Mouse (Mus musculus) lung, embryonic 14.5 days (tissue): Measurements from ENCODE around the gene Ltf. TPM values are rescaled to one million over a fixed set of nuclear protein-coding genes. Genes with fewer than 3 reads are reported as not detected.

Experiments
- ATAC-seq: fragments of 200-750 bp; cut with Nextera tagmentation; 2 replicates; pipeline ENCODE4 v1.8.0; 2017; ENCODE audit warnings: mild to moderate bottlenecking, moderate TSS enrichment, moderate library complexity; ENCODE audit not compliant: insufficient read depth
- DNase-seq: peaks from one replicate; pipeline ENCODE4 v3.0.0-alpha.2; 2015
- H3K27ac ChIP-seq: fragments of 300-500 bp; sonication (generic); 2 replicates; pipeline ENCODE4 v1.5.1; 2014; ENCODE audit warnings: low read depth, mild to moderate bottlenecking, moderate library complexity
- H3K27me3 ChIP-seq: fragments of 300-500 bp; sonication (generic); 2 replicates; pipeline ENCODE4 v1.6.1; 2014; ENCODE audit warnings: low read length, control low read depth; ENCODE audit not compliant: insufficient read depth
- H3K36me3 ChIP-seq: fragments of 300-500 bp; sonication (generic); 2 replicates; pipeline ENCODE4 v1.6.1; 2014; ENCODE audit warnings: control low read depth; ENCODE audit not compliant: insufficient read depth
- H3K4me1 ChIP-seq: fragments of 300-500 bp; sonication (generic); 2 replicates; pipeline ENCODE4 v1.6.1; 2014; ENCODE audit warnings: antibody characterized with exemption, control low read depth; ENCODE audit not compliant: insufficient read depth
- H3K4me2 ChIP-seq: fragments of 300-500 bp; sonication (generic); 2 replicates; pipeline ENCODE4 v1.6.1; 2014; ENCODE audit warnings: mild to moderate bottlenecking
- H3K4me3 ChIP-seq: fragments of 300-500 bp; sonication (generic); 2 replicates; pipeline ENCODE4 v1.5.1; 2014; ENCODE audit warnings: low read depth, low read length
- H3K9ac ChIP-seq: fragments of 300-500 bp; sonication (generic); 2 replicates; pipeline ENCODE4 v1.6.1; 2014
- H3K9me3 ChIP-seq: fragments of 300-500 bp; sonication (generic); 2 replicates; pipeline ENCODE4 v1.6.1; 2016; ENCODE audit warnings: low read depth, low read length, control low read depth
- CTCF ChIP-seq: IDR thresholded peaks from 2 replicates; pipeline ENCODE4 v1.5.1; 2016; ENCODE audit warnings: antibody characterized with exemption, low read depth
- WGBS: fragments of 180-500 bp; shearing (Covaris S2); extraction: QIAGEN DNeasy Blood & Tissue Kit; methylation state at CpG from one replicate; pipeline ENCODE4 v1.1.7; 2014; 5-methylcytosine and 5-hydroxymethylcytosine counted together
- polyA plus RNA-seq: library from polyadenylated mRNA; unstranded; fragments of >200 nt; fragmentation: Nextera tagmentation; extraction: Ambion mirVana; gene quantifications from 2 replicates; pipeline ENCODE4 v1.2.1, GENCODE M21; 2014

The Ltf gene
- polyA plus RNA-seq, 1 experiment from 2014 or later: 0.17 TPM

DNA sequence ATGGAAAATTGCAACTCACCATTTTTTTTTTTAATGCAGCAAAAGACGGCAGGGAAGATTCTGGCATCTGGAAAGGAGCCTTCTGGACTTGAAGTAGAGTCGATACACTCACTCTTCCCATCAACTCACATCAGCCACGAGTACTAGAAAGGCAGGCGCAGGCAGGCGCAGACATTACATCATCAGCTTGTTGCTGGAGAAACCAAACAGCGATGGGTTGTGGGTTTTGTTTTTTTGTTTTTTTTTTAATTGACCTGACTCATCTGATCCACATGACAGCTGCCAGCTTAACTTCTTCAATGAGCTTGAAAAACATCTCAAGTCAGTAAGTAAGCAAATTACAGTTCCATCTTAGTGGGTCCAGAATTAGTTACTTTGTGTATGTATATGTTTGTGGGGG, 67.1 kb downstream of the Ltf start:
- 51% methylated on average over 6 of the region's 6 CpGs for WGBS
- H3K27ac ChIP-seq: no peak overlapping the region
- no peaks in the 10 kb centered on the region for H3K27me3 ChIP-seq
- ATAC-seq (no peak), DNase-seq (no peak)
- H3K9me3 ChIP-seq: no peaks in the 10 kb centered on the region
- H3K4me2 ChIP-seq: no peak overlapping the region
- no peak overlapping the region for H3K4me3 ChIP-seq
- H3K36me3 ChIP-seq: no peaks in the 10 kb centered on the region
- peaks cover 5% of the 10 kb centered on the region; the same call in 1 of the 2 replicates for H3K4me1 ChIP-seq
- no peak overlapping the region for H3K9ac ChIP-seq
- no peak for TF ChIP-seq CTCF

DNA sequence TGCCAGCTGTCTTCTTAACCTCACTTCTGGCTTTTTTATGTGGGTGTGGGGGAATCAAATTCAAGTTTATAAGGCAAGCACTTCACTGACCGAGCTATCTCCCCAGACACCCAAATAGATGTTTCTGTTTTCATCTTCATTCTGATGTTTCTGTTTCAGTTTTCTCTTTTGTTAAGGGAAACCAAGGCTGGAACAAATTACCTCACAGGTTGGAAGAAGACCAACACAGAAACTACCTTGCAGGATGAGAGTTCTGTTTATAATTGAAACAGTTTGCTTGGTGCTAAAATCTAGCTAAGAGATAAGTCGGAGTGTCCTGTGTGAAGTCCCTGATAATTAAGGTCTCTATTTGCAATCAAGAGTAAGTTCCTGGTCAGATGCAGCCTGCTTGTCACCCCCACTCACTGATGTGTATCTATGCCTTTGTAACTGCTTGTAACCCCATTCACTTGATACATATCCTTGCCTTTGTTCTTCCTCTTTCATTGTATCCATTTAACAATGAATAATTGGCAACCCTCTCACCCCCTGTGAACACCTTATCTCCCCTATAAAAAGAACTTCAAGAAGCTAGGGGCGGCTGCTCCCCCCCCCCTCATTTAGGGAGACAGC, 68.0 kb downstream of the Ltf start:
- Histone ChIP-seq H3K4me3 (no peak overlapping the region), H3K4me1 (peaks cover 5% of the 10 kb centered on the region; the same call in 1 of the 2 replicates), H3K27ac (no peak overlapping the region), H3K9ac (no peak overlapping the region), H3K4me2 (no peak overlapping the region), H3K27me3 (no peaks in the 10 kb centered on the region), H3K9me3 (no peaks in the 10 kb centered on the region), H3K36me3 (no peaks in the 10 kb centered on the region)
- DNase-seq: no peak
- 22% methylated on average over 3 of the region's 3 CpGs for WGBS
- ATAC-seq: no peak
- TF ChIP-seq CTCF: no peak

- Histone ChIP-seq H3K9me3 (no peaks in the 10 kb centered on the region), H3K36me3 (no peaks in the 10 kb centered on the region), H3K27ac (0 out of 2 replicates have a peak overlapping the region, but pooled peaks have one; percentile 0), H3K27me3 (no peaks in the 10 kb centered on the region), H3K9ac (no peak overlapping the region), H3K4me1 (peaks cover 5% of the 10 kb centered on the region; the same call in 1 of the 2 replicates), H3K4me2 (no peak overlapping the region), H3K4me3 (no peak overlapping the region)
- peak; percentile 21 for DNase-seq
- WGBS: 6% methylated on average over 5 of the region's 5 CpGs
- ATAC-seq: peak; percentile 63; the same call in 1 of the 2 replicates
- no peak for TF ChIP-seq CTCF
Measured at GRCm38 (mm10) chr9:111087960-111088359, 68.9 kb downstream of the Ltf start.

GRCm38 (mm10) chr9:111088886-111089285, 69.8 kb downstream of the Ltf start:
- 28% methylated on average over 7 of the region's 7 CpGs for whole genome bisulfite sequencing
- no peak overlapping the region for H3K4me3 ChIP-seq
- H3K9me3 ChIP-seq: no peaks in the 10 kb centered on the region
- H3K36me3 ChIP-seq: no peaks in the 10 kb centered on the region
- H3K4me1 ChIP-seq: peaks cover 5% of the 10 kb centered on the region; the same call in 1 of the 2 replicates
- DNase-seq (peak; percentile 62), ATAC-seq (no peak)
- H3K9ac ChIP-seq: no peak overlapping the region
- no peaks in the 10 kb centered on the region for H3K27me3 ChIP-seq
- no peak for TF ChIP-seq CTCF
- no peak overlapping the region for H3K4me2 ChIP-seq
- H3K27ac ChIP-seq: no peak overlapping the region

Other genes with a start within 250 kb of the Ltf start
- not detected in 2 replicates for gene Prss42, start 221.1 kb upstream of the Ltf start, polyA plus RNA-seq
- gene Prss44, start 205.3 kb upstream of the Ltf start, polyA plus RNA-seq: not detected in 2 replicates
- not detected in 2 replicates for gene Prss43, start 192.6 kb upstream of the Ltf start, polyA plus RNA-seq
- 0.15 TPM in 1 of 2 replicates, not detected in the other for gene Prss45, start 184.7 kb upstream of the Ltf start, polyA plus RNA-seq
- gene Prss46, start 174.8 kb upstream of the Ltf start, polyA plus RNA-seq: not detected in 2 replicates
- gene Prss50, start 161.3 kb upstream of the Ltf start, polyA plus RNA-seq: not detected in 2 replicates
- 4.5 and 5.1 TPM in 2 replicates for gene Als2cl, start 139.4 kb upstream of the Ltf start, polyA plus RNA-seq
- gene Tmie, start 139.2 kb upstream of the Ltf start, polyA plus RNA-seq: 0.21 and 0.31 TPM in 2 replicates
- gene Fam240a, start 102.4 kb upstream of the Ltf start, polyA plus RNA-seq: not detected in 2 replicates
- gene Tdgf1, start 73.1 kb upstream of the Ltf start, polyA plus RNA-seq: not detected in 2 replicates
- 0.12 TPM in 1 of 2 replicates, not detected in the other for gene Lrrc2, start 67.7 kb upstream of the Ltf start, polyA plus RNA-seq
- 0.15 and 0.41 TPM in 2 replicates for gene Rtp3, start 28.7 kb upstream of the Ltf start, polyA plus RNA-seq
- gene Ccrl2, start 38.2 kb downstream of the Ltf start, polyA plus RNA-seq: 2.1 and 2.9 TPM in 2 replicates
- 39.6 and 40.4 TPM in 2 replicates for gene Lrrfip2, start 98.3 kb downstream of the Ltf start, polyA plus RNA-seq